Mouse (Mus musculus) stomach, embryonic 15.5 days (tissue): Measurements from ENCODE around the gene Sik2. TPM values are rescaled to one million over a fixed set of nuclear protein-coding genes. Genes with fewer than 3 reads are reported as not detected.

Experiments
- ATAC-seq: fragments of 200-750 bp; cut with Nextera tagmentation; 2 replicates; pipeline ENCODE4 v1.8.0; 2017; ENCODE audit warnings: low read depth, moderate number of reproducible peaks, moderate TSS enrichment; ENCODE audit not compliant: insufficient read depth, low FRiP score
- H3K27ac ChIP-seq: fragments of 300-500 bp; sonication (generic); 2 replicates; pipeline ENCODE4 v1.5.1; 2015; ENCODE audit warnings: mild to moderate bottlenecking, inconsistent platforms
- H3K27me3 ChIP-seq: fragments of 300-500 bp; sonication (generic); replicated peaks from 2 replicates; pipeline ENCODE4 v1.6.1; 2015; ENCODE audit warnings: inconsistent platforms
- H3K36me3 ChIP-seq: fragments of 300-500 bp; sonication (generic); 2 replicates; pipeline ENCODE4 v1.6.1; 2015; ENCODE audit warnings: inconsistent platforms
- H3K4me1 ChIP-seq: fragments of 300-500 bp; sonication (generic); 2 replicates; pipeline ENCODE4 v1.6.1; 2015; ENCODE audit warnings: inconsistent platforms
- H3K4me2 ChIP-seq: fragments of 300-500 bp; sonication (generic); 2 replicates; pipeline ENCODE4 v1.6.1; 2015; ENCODE audit warnings: mild to moderate bottlenecking, inconsistent platforms
- H3K4me3 ChIP-seq: fragments of 300-500 bp; sonication (generic); replicated peaks from 2 replicates; pipeline ENCODE4 v1.5.1; 2015; ENCODE audit warnings: inconsistent platforms
- H3K9ac ChIP-seq: fragments of 300-500 bp; sonication (generic); 2 replicates; pipeline ENCODE4 v1.6.1; 2015; ENCODE audit warnings: inconsistent platforms
- H3K9me3 ChIP-seq: fragments of 300-500 bp; sonication (generic); 2 replicates; pipeline ENCODE4 v1.6.1; 2016; ENCODE audit warnings: inconsistent platforms
- WGBS: fragments of 180-500 bp; shearing (Covaris S2); methylation state at CpG from one replicate; pipeline ENCODE4 v1.1.7; 2015; 5-methylcytosine and 5-hydroxymethylcytosine counted together
- polyA plus RNA-seq: library from polyadenylated mRNA; unstranded; fragments of >200 nt; fragmentation: Nextera tagmentation; extraction: Ambion mirVana; gene quantifications from 2 replicates; pipeline ENCODE4 v1.2.1, GENCODE M21; 2015

Sik2 gene
- polyA plus RNA-seq = 18.5 and 18.9 TPM in 2 replicates

DNA sequence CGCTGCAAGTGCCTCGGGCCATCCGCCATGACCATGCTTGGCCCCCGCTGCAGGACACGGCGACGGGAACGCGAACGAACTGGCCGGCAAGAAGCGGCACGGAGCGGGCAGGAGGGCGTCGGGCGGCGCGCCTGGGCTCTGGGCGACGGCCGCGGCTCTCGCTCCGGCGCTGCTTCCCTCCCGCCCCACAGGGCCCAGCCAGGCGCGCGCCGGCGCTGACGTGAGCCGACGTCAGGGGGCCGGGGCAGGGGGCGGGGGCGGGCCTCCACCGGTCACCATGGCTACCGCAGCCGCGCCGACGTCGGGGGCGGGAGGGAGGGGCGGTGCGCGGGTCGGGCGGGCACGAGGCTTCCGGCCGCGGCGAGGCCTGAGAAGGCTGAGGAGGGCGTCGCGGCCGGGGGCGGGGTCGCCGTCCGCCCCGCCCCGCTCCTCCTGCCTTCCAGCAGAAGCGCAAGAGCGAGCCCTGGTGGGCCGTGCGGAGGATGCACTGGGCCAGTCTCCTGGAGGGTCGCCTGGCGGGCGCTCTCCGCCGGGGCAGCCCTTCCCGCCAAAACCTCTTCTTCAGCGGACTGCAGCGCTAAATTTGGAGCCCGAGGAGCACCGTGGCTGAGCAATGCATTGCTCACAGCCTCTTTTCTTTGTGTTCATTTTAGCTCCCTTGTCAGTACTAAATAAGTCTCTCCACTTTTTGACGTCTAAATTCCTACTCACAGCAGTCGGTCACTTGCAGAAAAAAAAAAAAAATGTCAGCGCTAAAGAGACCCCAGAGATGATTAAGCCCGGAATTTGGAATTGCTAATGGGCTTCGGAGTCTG, at the start of gene Sik2:
Gene Sik2, minus strand, starts transcription at position 233 of the 815 bp plus-strand sequence.
- Histone ChIP-seq H3K4me3 (peak within 1 kb of the TSS; percentile 91), H3K27ac (peak within 1 kb of the TSS; percentile 94), H3K4me2 (peak within 1 kb of the TSS; percentile 78), H3K27me3 (no peaks in the 10 kb centered on the region), H3K9me3 (no peaks in the 10 kb centered on the region), H3K36me3 (no peaks in the 10 kb centered on the region), H3K4me1 (0 out of 2 replicates have a peak, but pooled peaks cover 2% of the 10 kb centered on the region), H3K9ac (peak within 1 kb of the TSS; percentile 96)
- under 1% methylated on average over 60 of the region's 85 CpGs for WGBS
- ATAC-seq = peak; percentile 96

- Histone ChIP-seq H3K4me3 (no peak overlapping the region), H3K4me2 (no peak overlapping the region), H3K4me1 (no peaks in the 10 kb centered on the region), H3K27ac (no peak overlapping the region), H3K9ac (no peak overlapping the region), H3K36me3 (no peaks in the 10 kb centered on the region), H3K9me3 (no peaks in the 10 kb centered on the region), H3K27me3 (no peaks in the 10 kb centered on the region)
- no peak for ATAC-seq
- 63% methylated on average over 3 of the region's 3 CpGs for WGBS
Observed at GRCm38 (mm10) chr9:51056360-51057324, 47.8 kb upstream of the Sik2 start.

DNA sequence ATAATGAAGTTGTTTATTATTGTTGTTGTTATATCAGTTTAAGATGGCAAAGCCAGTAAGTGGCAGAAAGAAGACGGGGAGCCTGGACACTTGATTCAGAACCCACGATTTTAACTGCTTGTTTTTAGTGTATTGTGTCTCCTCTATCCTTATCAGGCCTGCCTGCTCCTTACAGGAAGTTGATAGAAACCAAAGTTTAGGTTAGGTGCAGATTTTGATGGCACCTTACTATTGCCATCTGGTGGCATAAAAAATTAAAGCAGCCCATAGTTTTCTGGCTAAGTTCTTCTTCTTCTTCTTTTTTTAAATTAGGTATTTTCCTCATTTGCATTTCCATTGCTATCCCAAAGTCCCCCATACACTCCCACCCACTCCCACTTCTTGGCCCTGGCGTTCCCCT, 43.3 kb upstream of the Sik2 start:
- H3K36me3 ChIP-seq = no peaks in the 10 kb centered on the region
- H3K4me1 ChIP-seq = no peaks in the 10 kb centered on the region
- H3K4me2 ChIP-seq = no peak overlapping the region
- no peak overlapping the region for H3K27ac ChIP-seq
- H3K9ac ChIP-seq = no peak overlapping the region
- H3K9me3 ChIP-seq = no peaks in the 10 kb centered on the region
- no peak for ATAC-seq
- no peaks in the 10 kb centered on the region for H3K27me3 ChIP-seq
- H3K4me3 ChIP-seq = no peak overlapping the region
- WGBS = 61% methylated on average over 3 of the region's 3 CpGs

GRCm38 (mm10) chr9:51042136-51042535, 33.3 kb upstream of the Sik2 start:
- H3K4me2 ChIP-seq = no peak overlapping the region
- H3K27ac ChIP-seq = no peak overlapping the region
- H3K36me3 ChIP-seq = no peaks in the 10 kb centered on the region
- no peak overlapping the region for H3K4me3 ChIP-seq
- H3K27me3 ChIP-seq = no peaks in the 10 kb centered on the region
- H3K9me3 ChIP-seq = no peaks in the 10 kb centered on the region
- H3K9ac ChIP-seq = no peak overlapping the region
- WGBS = 73% methylated on average over 6 of the region's 6 CpGs
- no peaks in the 10 kb centered on the region for H3K4me1 ChIP-seq
- ATAC-seq = no peak

DNA sequence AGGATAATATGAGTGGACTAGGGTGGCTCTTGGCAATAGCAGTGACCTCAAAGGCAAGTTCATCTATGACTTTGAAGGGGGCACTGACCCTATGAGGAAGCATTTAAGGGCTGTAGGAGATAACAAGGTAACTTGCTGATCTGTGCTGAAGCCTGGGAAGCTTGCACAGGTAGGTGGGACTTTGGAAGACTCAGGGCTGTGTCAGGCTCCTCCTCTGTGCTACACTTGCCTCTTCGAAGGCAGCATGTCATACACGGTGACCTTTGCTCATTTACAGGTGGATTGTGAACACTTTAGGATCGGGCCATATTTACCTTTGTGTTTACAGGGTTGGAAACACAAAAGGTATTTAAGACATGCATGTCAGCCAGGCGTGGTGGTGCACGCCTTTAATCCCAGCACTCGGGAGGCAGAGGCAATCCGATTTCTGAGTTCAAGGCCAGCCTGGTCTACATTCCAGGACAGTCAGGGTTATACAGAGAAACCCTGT, 32.7 kb upstream of the Sik2 start:
- H3K9me3 ChIP-seq = no peaks in the 10 kb centered on the region
- no peak overlapping the region for H3K27ac ChIP-seq
- WGBS = 84% methylated on average over 7 of the region's 7 CpGs
- no peaks in the 10 kb centered on the region for H3K4me1 ChIP-seq
- H3K4me3 ChIP-seq = no peak overlapping the region
- H3K4me2 ChIP-seq = no peak overlapping the region
- H3K27me3 ChIP-seq = no peaks in the 10 kb centered on the region
- H3K9ac ChIP-seq = no peak overlapping the region
- no peaks in the 10 kb centered on the region for H3K36me3 ChIP-seq
- ATAC-seq = no peak

- no peaks in the 10 kb centered on the region for H3K4me1 ChIP-seq
- ATAC-seq = no peak
- no peaks in the 10 kb centered on the region for H3K9me3 ChIP-seq
- no peak overlapping the region for H3K9ac ChIP-seq
- WGBS = 67% methylated on average over 3 of the region's 3 CpGs
- no peak overlapping the region for H3K4me2 ChIP-seq
- H3K27ac ChIP-seq = no peak overlapping the region
- H3K4me3 ChIP-seq = no peak overlapping the region
- H3K27me3 ChIP-seq = no peaks in the 10 kb centered on the region
- H3K36me3 ChIP-seq = no peaks in the 10 kb centered on the region
Observed at GRCm38 (mm10) chr9:51032785-51033529, 24.1 kb upstream of the Sik2 start.

DNA sequence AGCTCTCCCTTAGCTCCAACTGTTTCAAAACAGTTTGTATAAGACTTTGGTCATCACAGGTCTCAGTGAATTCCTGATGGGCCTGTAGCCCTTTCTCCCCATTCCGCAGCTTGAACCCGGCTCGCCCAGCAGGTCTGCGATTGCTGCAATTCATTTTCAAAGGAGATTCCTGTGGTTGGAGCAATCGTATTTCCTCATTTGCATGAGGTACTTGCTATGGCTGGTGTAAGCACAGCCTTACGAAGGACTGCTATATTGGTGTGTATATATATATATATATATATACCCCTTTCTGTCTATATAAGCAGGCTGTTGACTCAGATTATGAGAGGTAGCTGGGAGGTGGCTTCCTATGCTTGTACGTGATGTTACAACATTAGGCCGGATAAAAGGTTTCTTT, 23.4 kb upstream of the Sik2 start:
- Histone ChIP-seq H3K9me3 (no peaks in the 10 kb centered on the region), H3K4me1 (no peaks in the 10 kb centered on the region), H3K36me3 (no peaks in the 10 kb centered on the region), H3K9ac (no peak overlapping the region), H3K4me2 (no peak overlapping the region), H3K27ac (no peak overlapping the region), H3K27me3 (no peaks in the 10 kb centered on the region), H3K4me3 (no peak overlapping the region)
- ATAC-seq = no peak
- 67% methylated on average over 8 of the region's 8 CpGs for WGBS

DNA sequence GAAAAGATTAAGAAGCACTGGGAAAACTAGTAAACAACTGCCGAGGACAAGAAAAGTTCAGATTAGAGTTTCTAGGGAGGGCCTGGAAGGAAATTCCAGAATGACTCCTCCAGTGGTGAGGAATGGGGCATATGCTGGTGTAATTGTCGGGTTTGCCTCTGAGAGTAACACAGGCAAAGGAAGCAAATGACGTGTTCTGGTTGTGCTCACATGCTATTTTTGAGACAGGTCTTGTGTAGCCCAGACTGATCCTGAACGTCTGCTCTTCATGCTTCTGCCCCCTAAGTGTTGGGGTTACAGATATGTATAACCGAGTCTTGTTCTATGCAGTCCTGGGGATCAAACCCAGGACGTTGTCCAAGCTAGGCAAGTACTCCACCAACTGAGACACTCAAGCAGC, 22.7 kb upstream of the Sik2 start:
- Histone ChIP-seq H3K27me3 (no peaks in the 10 kb centered on the region), H3K4me2 (no peak overlapping the region), H3K9ac (no peak overlapping the region), H3K36me3 (no peaks in the 10 kb centered on the region), H3K9me3 (no peaks in the 10 kb centered on the region), H3K4me3 (no peak overlapping the region), H3K27ac (no peak overlapping the region), H3K4me1 (no peaks in the 10 kb centered on the region)
- no peak for ATAC-seq
- WGBS = 48% methylated on average over 6 of the region's 6 CpGs

GRCm38 (mm10) chr9:51030147-51030546, 21.3 kb upstream of the Sik2 start:
- 17% methylated on average over 1 of the region's 1 CpGs for WGBS
- no peaks in the 10 kb centered on the region for H3K9me3 ChIP-seq
- no peaks in the 10 kb centered on the region for H3K4me1 ChIP-seq
- H3K4me3 ChIP-seq = no peak overlapping the region
- no peak overlapping the region for H3K4me2 ChIP-seq
- no peak for ATAC-seq
- no peak overlapping the region for H3K27ac ChIP-seq
- no peak overlapping the region for H3K9ac ChIP-seq
- no peaks in the 10 kb centered on the region for H3K27me3 ChIP-seq
- H3K36me3 ChIP-seq = no peaks in the 10 kb centered on the region

GRCm38 (mm10) chr9:51026952-51027351, 18.1 kb upstream of the Sik2 start:
- Histone ChIP-seq H3K4me3 (no peak overlapping the region), H3K36me3 (no peaks in the 10 kb centered on the region), H3K9ac (no peak overlapping the region), H3K4me1 (no peaks in the 10 kb centered on the region), H3K9me3 (no peaks in the 10 kb centered on the region), H3K4me2 (no peak overlapping the region), H3K27me3 (no peaks in the 10 kb centered on the region), H3K27ac (no peak overlapping the region)
- no peak for ATAC-seq
- WGBS = 77% methylated on average over 1 of the region's 1 CpGs

DNA sequence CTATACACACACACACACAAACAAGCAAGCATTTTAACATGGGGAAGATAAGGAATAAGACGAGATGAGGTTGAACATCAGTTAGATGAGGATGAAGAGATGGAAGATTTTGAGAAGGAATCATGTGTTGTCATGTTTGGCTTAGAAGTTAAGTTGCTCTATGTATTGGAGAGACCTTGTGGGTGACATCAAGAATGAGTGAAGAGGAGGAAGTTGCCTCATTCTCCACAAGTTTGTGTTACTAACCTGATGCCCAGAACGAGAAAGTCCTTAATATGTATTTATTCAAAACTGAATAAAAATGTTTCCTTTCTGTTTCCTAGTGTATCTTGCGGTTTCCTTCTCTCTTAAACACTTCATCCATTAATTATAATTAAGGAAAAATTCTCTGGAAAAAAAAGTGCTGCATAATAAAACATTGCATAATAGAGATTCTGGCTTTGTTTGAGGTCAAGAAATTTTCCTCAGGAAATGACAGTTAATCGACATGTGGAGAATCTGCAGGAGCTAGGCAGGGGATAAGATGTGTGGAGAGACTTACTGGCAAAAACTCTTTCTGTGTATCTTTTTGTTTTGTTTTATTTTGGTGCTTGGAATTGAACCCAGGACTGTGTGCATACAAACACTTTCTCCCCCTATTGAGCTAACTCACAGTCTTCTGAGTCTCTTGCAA, 12.4 kb upstream of the Sik2 start:
- WGBS = 84% methylated on average over 4 of the region's 4 CpGs
- Histone ChIP-seq H3K4me2 (no peak overlapping the region), H3K9me3 (no peaks in the 10 kb centered on the region), H3K36me3 (no peaks in the 10 kb centered on the region), H3K9ac (no peak overlapping the region), H3K4me1 (no peaks in the 10 kb centered on the region), H3K4me3 (no peak overlapping the region), H3K27ac (no peak overlapping the region), H3K27me3 (no peaks in the 10 kb centered on the region)
- ATAC-seq = no peak
